18 mouse cellular contexts compared by ENCODE assay signal in genomic region chr9:97827689-97828088, GRCm38 (mm10).
DNase-seq lines count a peak whose midpoint lies in the region; ATAC-seq and TF ChIP-seq lines count a peak whose summit lies in the region.
"Had no signal": no experiment of that assay in that cellular context is flagged by ENCODE, and none has a peak within 500 bp of the region (broad histone marks: within the 10 kb centered on the region; RNA-seq: fewer than 3 reads in every experiment).

No protein-coding gene starts in this region.

- H3K27ac ChIP-seq in forebrain, embryonic 15.5 days (replicated peaks) = no peak overlapping the region
- no peak overlapping the region for H3K27ac ChIP-seq in midbrain, postnatal 0 days (ENCODE audit: low read depth, low read length)
- no peak overlapping the region for H3K27ac ChIP-seq in layer of hippocampus, adult 2 months
- H3K27ac ChIP-seq: embryonic facial prominence, embryonic 13.5 days; heart, embryonic 10.5 days; kidney, embryonic 15.5 days; lung, embryonic 15.5 days had no signal

- TF ChIP-seq CTCF in midbrain, postnatal 0 days (IDR thresholded peaks at IDR 0.05) = no peak
- no peak for TF ChIP-seq CTCF in layer of hippocampus, adult 2 months (conservative IDR thresholded peaks at IDR 0.05)

- H3K36me3 ChIP-seq in forebrain, embryonic 15.5 days = no peaks in the 10 kb centered on the region
- H3K36me3 ChIP-seq in midbrain, postnatal 0 days (ENCODE audit: insufficient read depth, low read length) = no peaks in the 10 kb centered on the region
- H3K36me3 ChIP-seq: embryonic facial prominence, embryonic 13.5 days; G1E; heart, embryonic 10.5 days; kidney, embryonic 15.5 days; lung, embryonic 15.5 days had no signal

- no peak overlapping the region for H3K4me3 ChIP-seq in forebrain, embryonic 15.5 days
- no peak overlapping the region for H3K4me3 ChIP-seq in midbrain, postnatal 0 days (ENCODE audit: low read depth, low read length)
- H3K4me3 ChIP-seq in layer of hippocampus, adult 2 months = no peak overlapping the region
- H3K4me3 ChIP-seq: embryonic facial prominence, embryonic 13.5 days; heart, embryonic 10.5 days; kidney, embryonic 15.5 days; lung, embryonic 15.5 days had no signal

- no peaks in the 10 kb centered on the region for H3K27me3 ChIP-seq in forebrain, embryonic 15.5 days
- no peaks in the 10 kb centered on the region for H3K27me3 ChIP-seq in midbrain, postnatal 0 days (ENCODE audit: insufficient read depth, low read length)
- H3K27me3 ChIP-seq: embryonic facial prominence, embryonic 13.5 days; kidney, embryonic 15.5 days; lung, embryonic 15.5 days had no signal

- ATAC-seq in forebrain, embryonic 15.5 days (replicated peaks) = peak; percentile 63; the same call in 1 of the 2 replicates
- no peak for ATAC-seq in midbrain, postnatal 0 days (ENCODE audit: low FRiP score)

- H3K4me2 ChIP-seq in forebrain, embryonic 15.5 days (replicated peaks) = no peak overlapping the region
- no peak overlapping the region for H3K4me2 ChIP-seq in midbrain, postnatal 0 days (ENCODE audit: low read depth, low read length, poor library complexity, severe bottlenecking)
- H3K4me2 ChIP-seq: embryonic facial prominence, embryonic 13.5 days; kidney, embryonic 15.5 days; liver, embryonic 11.5 days; lung, embryonic 15.5 days had no signal

- WGBS in forebrain, embryonic 15.5 days = 50% methylated on average over 10 of the region's 10 CpGs
- WGBS in midbrain, postnatal 0 days = 41% methylated on average over 10 of the region's 10 CpGs

- peaks cover 16% of the 10 kb centered on the region for H3K4me1 ChIP-seq in forebrain, embryonic 15.5 days
- no peaks in the 10 kb centered on the region for H3K4me1 ChIP-seq in midbrain, postnatal 0 days (ENCODE audit: insufficient read depth, low read length)
- H3K4me1 ChIP-seq: embryonic facial prominence, embryonic 13.5 days; kidney, embryonic 15.5 days had no signal

- peak; percentile 19 for DNase-seq in layer of hippocampus, adult 11-12 months (ENCODE audit: low spot score)
- DNase-seq in layer of hippocampus, adult 9-10 months (ENCODE audit: low spot score) = no peak
- peak; percentile 45 for DNase-seq in brain, adult 2 months (ENCODE audit: low read depth, low spot score)
- peak; percentile 66 for DNase-seq in midbrain, postnatal 0 days (ENCODE audit: low spot score)
- no peak for DNase-seq in gastrocnemius, postnatal 4 days (ENCODE audit: low spot score in 2 of 2)
- DNase-seq in layer of hippocampus, adult 2 months (ENCODE audit: low spot score in 2 of 2) = no peak
- DNase-seq: adrenal gland, postnatal 14 days; cerebellum, postnatal 36 days; heart, postnatal 14 days; layer of hippocampus, adult 9-11 months; thymus, adult 2 months had no signal

- no peak overlapping the region for H3K9ac ChIP-seq in forebrain, embryonic 15.5 days (replicated peaks)
- H3K9ac ChIP-seq in midbrain, postnatal 0 days (replicated peaks; ENCODE audit: low read length, poor library complexity, severe bottlenecking) = no peak overlapping the region
- H3K9ac ChIP-seq: embryonic facial prominence, embryonic 13.5 days; kidney, embryonic 15.5 days; lung, embryonic 15.5 days had no signal

- H3K9me3 ChIP-seq in forebrain, embryonic 15.5 days = no peaks in the 10 kb centered on the region
- no peaks in the 10 kb centered on the region for H3K9me3 ChIP-seq in midbrain, postnatal 0 days (ENCODE audit: low read length)
- H3K9me3 ChIP-seq: embryonic facial prominence, embryonic 13.5 days; heart, embryonic 10.5 days; kidney, embryonic 15.5 days; lung, embryonic 15.5 days had no signal

Comparison
In these comparisons a context has a peak if more than half of its experiments do, and no peak if none do; other contexts are left out.
1. DNase-seq: peak in layer of hippocampus, adult 11-12 months (single experiment), brain, adult 2 months (single experiment) and midbrain, postnatal 0 days (single experiment); none in layer of hippocampus, adult 9-10 months (single experiment), gastrocnemius, postnatal 4 days (0 of 2) and layer of hippocampus, adult 2 months (0 of 2).